Mouse (Mus musculus): ENCODE results near the gene Polr3k. TPM values are rescaled to one million over a fixed set of nuclear protein-coding genes. Genes with fewer than 3 reads are reported as not detected.

Gene Polr3k
- total and polyA plus RNA-seq, 3 experiments: 3.1 to 50.3 (median 39.7) TPM

- ATAC-seq (ENCODE audit: extremely low read depth, insufficient number of reproducible peaks, low FRiP score, poor library complexity, severe bottlenecking): no peak
- TF ChIP-seq TAL1 (conservative IDR thresholded peaks at IDR 0.05; ENCODE audit: low read depth, low read length) (no peak), POLR2AphosphoS5 (IDR thresholded peaks at IDR 0.05; ENCODE audit: insufficient replicate concordance, low read depth, low read length) (no peak), GATA1 (IDR thresholded peaks at IDR 0.05; ENCODE audit: borderline replicate concordance, low read length) (no peak), CTCF (IDR thresholded peaks at IDR 0.05; ENCODE audit: low read depth, low read length) (no peak), GATA2 (IDR thresholded peaks at IDR 0.05; ENCODE audit: borderline replicate concordance, low read depth, low read length) (no peak)
- no peaks in the 10 kb centered on the region for H3K9me3 ChIP-seq (replicated peaks)
- H3K4me3 ChIP-seq (ENCODE audit: low read depth, low read length): no peak overlapping the region
- DNase-seq (ENCODE audit: low spot score): no peak
- no peaks in the 10 kb centered on the region for H3K27me3 ChIP-seq (ENCODE audit: insufficient read depth, low read length)
- no peaks in the 10 kb centered on the region for H3K36me3 ChIP-seq (replicated peaks)
- no peaks in the 10 kb centered on the region for H3K4me1 ChIP-seq (ENCODE audit: insufficient read depth, low read depth, low read length)
These were observed 53.7 kb downstream of the Polr3k start for GRCm38 (mm10) chr2:181917861-181918260.

- peak; percentile 58 for DNase-seq (ENCODE audit: low spot score)
- TF ChIP-seq GATA2 (IDR thresholded peaks at IDR 0.05; ENCODE audit: borderline replicate concordance, low read depth, low read length) (no peak), POLR2AphosphoS5 (IDR thresholded peaks at IDR 0.05; ENCODE audit: insufficient replicate concordance, low read depth, low read length) (no peak), GATA1 (IDR thresholded peaks at IDR 0.05; ENCODE audit: borderline replicate concordance, low read length) (no peak), TAL1 (conservative IDR thresholded peaks at IDR 0.05; ENCODE audit: low read depth, low read length) (no peak), CTCF (IDR thresholded peaks at IDR 0.05; ENCODE audit: low read depth, low read length) (no peak)
- no peaks in the 10 kb centered on the region for H3K27me3 ChIP-seq (ENCODE audit: insufficient read depth, low read length)
- H3K4me1 ChIP-seq (ENCODE audit: insufficient read depth, low read depth, low read length): no peaks in the 10 kb centered on the region
- no peaks in the 10 kb centered on the region for H3K9me3 ChIP-seq (replicated peaks)
- no peak overlapping the region for H3K4me3 ChIP-seq (ENCODE audit: low read depth, low read length)
- H3K36me3 ChIP-seq (replicated peaks): no peaks in the 10 kb centered on the region
- ATAC-seq (ENCODE audit: extremely low read depth, insufficient number of reproducible peaks, low FRiP score, poor library complexity, severe bottlenecking): peak; percentile 83
These were observed 54.4 kb downstream of the Polr3k start for GRCm38 (mm10) chr2:181918501-181918900.

Other genes with a start within 250 kb of the Polr3k start
- gene Gm29797, start 207.3 kb upstream of the Polr3k start, total RNA-seq (2014; fragmentation: Nextera tagmentation): not detected in 2 replicates
- gene Gm29797, start 207.3 kb upstream of the Polr3k start, total RNA-seq (2017): not detected in 2 replicates
- gene Gm29797, start 207.3 kb upstream of the Polr3k start, polyA plus RNA-seq (2012): 0.12 TPM in 1 of 2 replicates, not detected in the other
- gene Sox18, start 192.7 kb upstream of the Polr3k start, total RNA-seq (2014; fragmentation: Nextera tagmentation): not detected in 2 replicates
- 0.05 TPM in 1 of 2 replicates, not detected in the other for gene Sox18, start 192.7 kb upstream of the Polr3k start, total RNA-seq (2017)
- 0.04 TPM in 1 of 2 replicates, not detected in the other for gene Sox18, start 192.7 kb upstream of the Polr3k start, polyA plus RNA-seq (2012)
- not detected in 2 replicates for gene Tcea2, start 184.0 kb upstream of the Polr3k start, total RNA-seq (2014; fragmentation: Nextera tagmentation)
- gene Tcea2, start 184.0 kb upstream of the Polr3k start, total RNA-seq (2017): 1.2 TPM in 2 replicates
- 0.28 and 0.32 TPM in 2 replicates for gene Tcea2, start 184.0 kb upstream of the Polr3k start, polyA plus RNA-seq (2012)
- gene Rgs19, start 170.4 kb upstream of the Polr3k start, total RNA-seq (2014; fragmentation: Nextera tagmentation): 62.5 TPM in 2 replicates
- gene Rgs19, start 170.4 kb upstream of the Polr3k start, total RNA-seq (2017): 49.6 and 52.4 TPM in 2 replicates
- gene Rgs19, start 170.4 kb upstream of the Polr3k start, polyA plus RNA-seq (2012): 52.2 and 65.5 TPM in 2 replicates
- gene Lkaaear1, start 165.9 kb upstream of the Polr3k start, total RNA-seq (2014; fragmentation: Nextera tagmentation): not detected in 2 replicates
- not detected in 2 replicates for gene Lkaaear1, start 165.9 kb upstream of the Polr3k start, total RNA-seq (2017)
- not detected in 2 replicates for gene Lkaaear1, start 165.9 kb upstream of the Polr3k start, polyA plus RNA-seq (2012)
- gene Oprl1, start 149.3 kb upstream of the Polr3k start, total RNA-seq (2014; fragmentation: Nextera tagmentation): not detected in 2 replicates
- 0.23 TPM in 1 of 2 replicates, not detected in the other for gene Oprl1, start 149.3 kb upstream of the Polr3k start, total RNA-seq (2017)
- not detected in 2 replicates for gene Oprl1, start 149.3 kb upstream of the Polr3k start, polyA plus RNA-seq (2012)
- gene Myt1, start 101.0 kb upstream of the Polr3k start, total RNA-seq (2014; fragmentation: Nextera tagmentation): not detected in 2 replicates
- 0.06 and 0.22 TPM in 2 replicates for gene Myt1, start 101.0 kb upstream of the Polr3k start, total RNA-seq (2017)
- not detected in 2 replicates for gene Myt1, start 101.0 kb upstream of the Polr3k start, polyA plus RNA-seq (2012)
- gene Pcmtd2, start 26.5 kb upstream of the Polr3k start, total RNA-seq (2014; fragmentation: Nextera tagmentation): 36.9 and 39.3 TPM in 2 replicates
- gene Pcmtd2, start 26.5 kb upstream of the Polr3k start, total RNA-seq (2017): 33.8 and 42.3 TPM in 2 replicates
- 13.1 and 17.4 TPM in 2 replicates for gene Pcmtd2, start 26.5 kb upstream of the Polr3k start, polyA plus RNA-seq (2012)
- gene Gm14496, start 126.8 kb downstream of the Polr3k start, total RNA-seq (2014; fragmentation: Nextera tagmentation): not detected in 2 replicates
- gene Gm14496, start 126.8 kb downstream of the Polr3k start, total RNA-seq (2017): 0.05 and 0.12 TPM in 2 replicates
- gene Gm14496, start 126.8 kb downstream of the Polr3k start, polyA plus RNA-seq (2012): not detected in 2 replicates